Mouse (Mus musculus): ENCODE data around the gene Dlg2. TPM values are rescaled to one million over a fixed set of nuclear protein-coding genes. Genes with fewer than 3 reads are reported as not detected.

Gene Dlg2
- polyA plus RNA-seq, 1 experiment = 1.7 TPM

DNA sequence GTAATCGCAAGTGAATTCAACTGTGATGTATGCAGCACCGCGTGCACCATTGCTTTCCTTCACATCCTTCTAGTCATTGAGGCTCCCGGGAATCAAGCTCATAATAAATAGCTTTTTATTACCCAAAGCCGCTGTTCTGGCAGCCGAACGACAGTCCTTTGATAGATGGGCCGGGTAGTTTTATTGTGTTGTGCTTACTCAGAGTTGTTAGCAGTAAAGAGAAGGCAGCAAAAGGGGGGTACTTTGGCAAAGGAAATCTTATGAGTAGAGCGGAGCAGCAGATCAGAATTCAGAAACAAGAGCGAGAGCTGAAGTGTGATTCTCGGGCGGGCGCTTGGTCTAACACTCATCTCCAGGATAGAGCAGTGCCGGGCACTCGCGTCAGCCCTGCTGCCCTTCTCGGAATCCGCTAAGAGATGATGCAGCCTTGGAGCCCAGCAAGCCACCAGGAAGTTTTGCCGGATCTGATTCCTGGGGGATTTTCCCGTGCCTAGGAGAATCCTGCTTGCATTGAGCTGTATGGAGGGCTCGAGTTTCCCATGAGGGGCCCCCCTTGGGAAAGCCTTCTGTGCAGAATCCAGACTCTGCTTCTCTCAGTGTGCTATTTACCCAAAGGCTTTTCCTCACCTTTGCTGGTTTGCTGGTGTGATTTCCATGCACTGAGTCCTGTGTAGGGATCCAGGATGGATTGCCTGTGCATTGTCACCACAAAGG lies 410.7 kb downstream of the Dlg2 start:
- H3K27me3 ChIP-seq (ENCODE audit: control insufficient read depth, insufficient read depth, low read length) = no peaks in the 10 kb centered on the region
- no peaks in the 10 kb centered on the region for H3K36me3 ChIP-seq (ENCODE audit: control insufficient read depth, insufficient read depth, low read length)
- 5% methylated on average over 21 of the region's 21 CpGs for WGBS
- no peak overlapping the region for H3K27ac ChIP-seq (ENCODE audit: insufficient read depth, low read length)
- DNase-seq (ENCODE audit: low read depth in 1 of 2, low spot score in 2 of 2) = no peak
- no peak for TF ChIP-seq CTCF (IDR thresholded peaks at IDR 0.05; ENCODE audit: extremely low read depth, insufficient read depth, insufficient read length, insufficient replicate concordance)
- H3K4me3 ChIP-seq (ENCODE audit: extremely low read depth, insufficient read depth, insufficient read length) = no peak overlapping the region
- no peaks in the 10 kb centered on the region for H3K4me1 ChIP-seq (ENCODE audit: control insufficient read depth, insufficient read depth, insufficient read length)

DNA sequence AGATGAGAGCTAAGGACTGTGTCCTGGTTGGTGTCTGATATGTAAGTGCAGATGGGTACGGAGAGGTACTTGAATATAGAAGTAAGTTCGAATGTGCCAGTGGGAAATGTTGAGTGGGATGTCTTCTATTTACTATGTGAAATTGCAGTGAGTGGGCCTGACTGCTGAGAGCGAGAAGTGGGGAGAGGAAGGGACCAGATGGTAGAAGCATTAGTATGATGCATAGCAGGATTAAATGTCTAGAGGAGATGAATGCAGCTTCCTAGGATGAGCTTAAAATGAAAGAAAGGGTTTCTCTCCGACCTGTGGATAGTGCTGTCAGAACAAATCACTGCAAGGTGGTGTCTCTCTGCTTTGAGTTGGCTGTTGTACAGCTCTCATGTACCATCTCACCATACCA lies 451.0 kb downstream of the Dlg2 start:
- H3K27me3 ChIP-seq (ENCODE audit: control insufficient read depth, insufficient read depth, low read length) = no peaks in the 10 kb centered on the region
- H3K36me3 ChIP-seq (ENCODE audit: control insufficient read depth, insufficient read depth, low read length) = no peaks in the 10 kb centered on the region
- DNase-seq (ENCODE audit: low read depth in 1 of 2, low spot score in 2 of 2) = no peak
- 75% methylated on average over 4 of the region's 4 CpGs for WGBS
- no peak overlapping the region for H3K27ac ChIP-seq (ENCODE audit: insufficient read depth, low read length)
- no peak overlapping the region for H3K4me3 ChIP-seq (ENCODE audit: extremely low read depth, insufficient read depth, insufficient read length)
- H3K4me1 ChIP-seq (ENCODE audit: control insufficient read depth, insufficient read depth, insufficient read length) = no peaks in the 10 kb centered on the region
- TF ChIP-seq POLR2A (IDR thresholded peaks at IDR 0.05; ENCODE audit: low read depth, low read length) (no peak), CTCF (IDR thresholded peaks at IDR 0.05; ENCODE audit: extremely low read depth, insufficient read depth, insufficient read length, insufficient replicate concordance) (no peak)

DNA sequence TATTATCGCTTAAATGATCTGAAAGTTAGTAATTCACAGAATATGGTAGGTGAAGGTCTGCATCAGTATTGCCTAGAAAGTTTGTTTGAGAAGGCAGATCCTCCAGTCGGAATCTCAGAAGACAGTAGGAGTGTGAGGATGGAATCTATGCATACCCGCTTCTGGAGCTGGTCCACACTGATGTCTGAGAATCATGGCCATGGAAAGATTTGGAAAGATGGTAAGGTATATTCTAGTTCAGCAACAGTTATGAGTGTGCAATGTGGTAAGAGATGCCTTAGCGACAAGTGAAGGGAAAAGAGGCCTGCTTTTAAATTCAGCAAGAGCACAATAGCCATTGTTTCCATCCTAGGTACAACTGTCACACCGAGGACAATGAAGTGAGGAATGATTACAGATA lies 464.3 kb downstream of the Dlg2 start:
- Histone ChIP-seq H3K4me3 (ENCODE audit: extremely low read depth, insufficient read depth, insufficient read length) (no peak overlapping the region), H3K27me3 (ENCODE audit: control insufficient read depth, insufficient read depth, low read length) (no peaks in the 10 kb centered on the region), H3K4me1 (ENCODE audit: control insufficient read depth, insufficient read depth, insufficient read length) (no peaks in the 10 kb centered on the region), H3K36me3 (ENCODE audit: control insufficient read depth, insufficient read depth, low read length) (no peaks in the 10 kb centered on the region), H3K27ac (ENCODE audit: insufficient read depth, low read length) (no peak overlapping the region)
- 87% methylated on average over 5 of the region's 5 CpGs for WGBS
- DNase-seq (ENCODE audit: low read depth in 1 of 2, low spot score in 2 of 2) = no peak
- TF ChIP-seq CTCF (IDR thresholded peaks at IDR 0.05; ENCODE audit: extremely low read depth, insufficient read depth, insufficient read length, insufficient replicate concordance) (no peak), POLR2A (IDR thresholded peaks at IDR 0.05; ENCODE audit: low read depth, low read length) (no peak)

DNA sequence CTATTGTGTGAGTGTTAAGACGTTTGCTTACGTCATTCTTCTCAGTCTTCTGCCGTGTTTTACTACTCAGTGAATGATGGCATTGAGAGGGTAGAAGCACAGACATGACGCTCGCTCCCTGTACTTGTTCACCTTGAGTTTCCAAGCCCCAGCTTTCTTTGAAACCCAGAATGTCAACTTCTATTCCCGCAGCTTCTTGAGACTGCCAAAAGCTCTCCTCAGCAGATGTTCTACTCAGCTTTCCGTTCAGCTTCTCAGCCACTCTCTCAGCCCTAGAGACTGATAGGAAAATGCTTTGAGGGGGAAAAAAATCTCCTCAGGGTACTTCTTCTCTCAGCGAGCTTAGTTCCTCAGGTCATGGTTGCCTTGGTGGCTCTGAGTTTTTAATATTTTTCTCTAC lies 470.6 kb downstream of the Dlg2 start:
- Histone ChIP-seq H3K4me1 (ENCODE audit: control insufficient read depth, insufficient read depth, insufficient read length) (no peaks in the 10 kb centered on the region), H3K27ac (ENCODE audit: insufficient read depth, low read length) (no peak overlapping the region), H3K27me3 (ENCODE audit: control insufficient read depth, insufficient read depth, low read length) (no peaks in the 10 kb centered on the region), H3K4me3 (ENCODE audit: extremely low read depth, insufficient read depth, insufficient read length) (no peak overlapping the region), H3K36me3 (ENCODE audit: control insufficient read depth, insufficient read depth, low read length) (no peaks in the 10 kb centered on the region)
- no peak for DNase-seq (ENCODE audit: low read depth in 1 of 2, low spot score in 2 of 2)
- TF ChIP-seq POLR2A (IDR thresholded peaks at IDR 0.05; ENCODE audit: low read depth, low read length) (no peak), CTCF (IDR thresholded peaks at IDR 0.05; ENCODE audit: extremely low read depth, insufficient read depth, insufficient read length, insufficient replicate concordance) (no peak)
- WGBS = 83% methylated on average over 8 of the region's 8 CpGs

DNA sequence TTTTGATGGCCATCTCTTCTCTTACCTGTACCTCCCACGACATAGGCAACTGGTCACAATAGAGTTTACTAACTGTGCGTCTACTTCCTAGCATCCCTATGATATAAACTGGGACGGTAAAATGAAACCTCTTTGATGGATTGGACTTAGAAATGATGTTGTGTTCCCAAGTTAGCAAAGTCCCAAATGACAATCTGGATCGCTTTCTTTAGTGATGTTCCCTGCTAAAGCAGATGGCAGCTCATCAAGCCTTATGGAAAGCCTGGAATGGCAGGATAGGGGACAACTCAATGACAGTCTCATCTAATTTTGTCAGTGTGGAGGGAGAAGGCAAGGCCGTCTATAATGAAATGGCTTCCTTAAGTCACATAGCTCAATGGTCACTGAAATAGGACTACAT lies 472.7 kb downstream of the Dlg2 start:
- Histone ChIP-seq H3K27me3 (ENCODE audit: control insufficient read depth, insufficient read depth, low read length) (no peaks in the 10 kb centered on the region), H3K4me1 (ENCODE audit: control insufficient read depth, insufficient read depth, insufficient read length) (no peaks in the 10 kb centered on the region), H3K36me3 (ENCODE audit: control insufficient read depth, insufficient read depth, low read length) (no peaks in the 10 kb centered on the region), H3K27ac (ENCODE audit: insufficient read depth, low read length) (no peak overlapping the region), H3K4me3 (ENCODE audit: extremely low read depth, insufficient read depth, insufficient read length) (no peak overlapping the region)
- no peak for DNase-seq (ENCODE audit: low read depth in 1 of 2, low spot score in 2 of 2)
- WGBS = 86% methylated on average over 5 of the region's 5 CpGs
- no peak for TF ChIP-seq POLR2A (IDR thresholded peaks at IDR 0.05; ENCODE audit: low read depth, low read length)
- no peak for TF ChIP-seq CTCF (IDR thresholded peaks at IDR 0.05; ENCODE audit: extremely low read depth, insufficient read depth, insufficient read length, insufficient replicate concordance)

DNA sequence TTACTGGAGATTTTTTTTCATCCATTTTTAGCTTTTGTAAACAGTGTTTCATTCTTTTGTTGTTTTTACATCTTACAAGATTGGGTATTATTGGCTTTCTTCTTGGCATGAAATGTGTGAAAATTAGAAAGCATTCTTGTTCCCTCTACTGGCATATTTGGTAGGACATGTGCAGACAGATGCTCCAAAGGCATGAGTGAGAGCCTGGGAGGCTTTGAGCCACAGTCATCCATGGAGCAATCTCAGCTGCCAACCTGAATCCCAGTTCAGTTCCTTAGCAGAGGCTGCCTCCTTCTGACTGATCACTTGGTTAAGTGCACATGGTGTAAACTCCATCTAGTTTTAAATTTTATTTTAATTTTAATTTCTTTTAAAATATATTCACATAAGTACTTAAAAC lies 500.8 kb downstream of the Dlg2 start:
- H3K27me3 ChIP-seq (ENCODE audit: control insufficient read depth, insufficient read depth, low read length) = no peaks in the 10 kb centered on the region
- no peak for DNase-seq (ENCODE audit: low read depth in 1 of 2, low spot score in 2 of 2)
- H3K4me1 ChIP-seq (ENCODE audit: control insufficient read depth, insufficient read depth, insufficient read length) = no peaks in the 10 kb centered on the region
- H3K4me3 ChIP-seq (ENCODE audit: extremely low read depth, insufficient read depth, insufficient read length) = no peak overlapping the region
- H3K27ac ChIP-seq (ENCODE audit: insufficient read depth, low read length) = no peak overlapping the region
- no peaks in the 10 kb centered on the region for H3K36me3 ChIP-seq (ENCODE audit: control insufficient read depth, insufficient read depth, low read length)
- TF ChIP-seq POLR2A (IDR thresholded peaks at IDR 0.05; ENCODE audit: low read depth, low read length) (no peak), CTCF (IDR thresholded peaks at IDR 0.05; ENCODE audit: extremely low read depth, insufficient read depth, insufficient read length, insufficient replicate concordance) (no peak)

DNA sequence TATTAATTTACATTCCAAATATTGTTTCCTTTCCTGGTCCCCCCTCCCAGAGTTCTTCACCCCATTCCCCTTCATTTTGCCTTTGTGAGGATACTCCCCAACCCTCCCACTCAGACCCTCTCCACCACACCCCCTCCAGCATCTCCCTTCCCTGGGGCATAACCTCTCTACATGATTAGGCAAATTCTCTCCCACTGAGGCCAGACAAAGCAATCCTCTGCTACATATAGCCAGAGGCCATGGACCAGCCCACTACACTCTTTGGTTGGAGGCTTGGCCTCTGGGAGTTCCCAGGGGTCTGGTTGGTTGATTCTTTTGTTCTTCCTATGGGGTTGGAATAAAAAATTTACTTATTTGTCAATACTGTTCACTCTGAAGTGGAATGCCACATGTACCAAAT lies 505.6 kb downstream of the Dlg2 start:
- no peak for DNase-seq (ENCODE audit: low read depth in 1 of 2, low spot score in 2 of 2)
- no peak overlapping the region for H3K27ac ChIP-seq (ENCODE audit: insufficient read depth, low read length)
- H3K36me3 ChIP-seq (ENCODE audit: control insufficient read depth, insufficient read depth, low read length) = no peaks in the 10 kb centered on the region
- H3K27me3 ChIP-seq (ENCODE audit: control insufficient read depth, insufficient read depth, low read length) = no peaks in the 10 kb centered on the region
- no peak overlapping the region for H3K4me3 ChIP-seq (ENCODE audit: extremely low read depth, insufficient read depth, insufficient read length)
- H3K4me1 ChIP-seq (ENCODE audit: control insufficient read depth, insufficient read depth, insufficient read length) = no peaks in the 10 kb centered on the region
- TF ChIP-seq POLR2A (IDR thresholded peaks at IDR 0.05; ENCODE audit: low read depth, low read length) = no peak
- no peak for TF ChIP-seq CTCF (IDR thresholded peaks at IDR 0.05; ENCODE audit: extremely low read depth, insufficient read depth, insufficient read length, insufficient replicate concordance)
